Mouse (Mus musculus) ZHBTc4 (cell line): ENCODE measurements around the gene Zcchc8.
"Not testable (repeated sequence)": the region's sequence is repeated elsewhere in the genome, so short reads cannot be mapped to it uniquely, and the experiment has no call there.

Experiments
- DNase-seq: peaks from one replicate; pipeline ENCODE4 v3.0.0-alpha.2; 2011; ENCODE audit warnings: low read depth, low spot score

The Zcchc8 gene

GRCm38 (mm10) chr5:123720328-123721311 is at the start of gene Zcchc8:
Zcchc8 (minus strand) TSS chr5:123721100.
- peak; percentile 98 for DNase-seq

GRCm38 (mm10) chr5:123766455-123766854 is 45.6 kb upstream of the Zcchc8 start:
- not testable (repeated sequence) for DNase-seq

- no peak for DNase-seq
Observed at GRCm38 (mm10) chr5:123765506-123765905, 44.6 kb upstream of the Zcchc8 start.

DNA sequence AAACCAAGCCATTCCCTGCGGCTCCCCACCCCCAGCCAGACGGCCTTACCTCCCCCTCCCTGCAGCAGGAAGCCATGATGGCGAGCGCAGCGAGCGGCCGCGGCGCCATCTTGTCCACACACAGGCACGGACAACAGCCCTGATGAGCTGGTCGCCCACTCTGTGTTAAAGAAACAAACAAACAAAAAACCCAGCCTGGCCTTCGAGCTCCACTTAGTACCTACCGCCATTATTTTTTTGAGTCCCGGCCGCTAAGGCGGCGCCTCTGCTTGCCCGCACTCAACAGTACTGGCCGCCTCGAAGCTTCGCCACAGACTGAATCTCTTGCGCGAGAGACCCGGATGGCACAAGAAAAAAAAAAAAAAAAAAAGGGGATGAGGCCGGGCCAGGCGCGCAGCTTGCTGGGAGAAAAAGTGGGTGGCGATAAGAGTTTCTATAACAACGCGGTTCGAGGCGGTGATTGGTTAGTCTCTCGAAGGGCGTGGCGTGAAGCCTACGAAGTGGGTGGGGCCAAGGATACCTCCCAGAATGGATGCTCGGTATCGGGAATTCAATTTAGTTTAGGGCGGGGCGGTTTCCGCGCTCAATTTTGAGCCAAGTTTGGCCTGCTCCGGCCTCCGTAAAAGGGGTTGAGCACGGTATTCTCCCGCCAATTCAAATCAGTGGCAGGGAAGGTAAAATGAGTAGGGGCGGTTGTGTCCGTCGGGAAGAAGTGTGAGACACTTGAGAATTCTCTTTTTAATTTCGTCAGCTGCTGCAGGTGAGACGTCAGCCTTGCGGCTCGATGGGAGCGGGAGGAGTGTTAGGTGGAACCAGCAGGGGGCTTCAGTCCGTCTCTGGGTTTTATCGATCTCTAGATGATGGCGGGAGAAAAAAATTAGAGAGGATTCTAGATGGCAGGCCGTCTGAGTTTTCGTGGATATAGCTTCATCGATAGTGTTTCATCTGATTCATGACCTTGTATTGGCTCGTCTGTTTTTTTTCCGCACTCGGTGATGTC is 28.5 kb upstream of the Zcchc8 start, which contains the start of the genes Rsrc2 and Kntc1:
Gene Rsrc2 (minus strand): TSS at position 350 of the 1,000 bp plus-strand sequence.
Gene Kntc1 (plus strand): TSS at position 652 of the 1,000 bp plus-strand sequence.
- DNase-seq = peak; percentile 99

GRCm38 (mm10) chr5:123748339-123749064 is 27.6 kb upstream of the Zcchc8 start:
- DNase-seq = peak; percentile 23

- no peak for DNase-seq
Observed at GRCm38 (mm10) chr5:123747604-123748003, 26.7 kb upstream of the Zcchc8 start.

DNA sequence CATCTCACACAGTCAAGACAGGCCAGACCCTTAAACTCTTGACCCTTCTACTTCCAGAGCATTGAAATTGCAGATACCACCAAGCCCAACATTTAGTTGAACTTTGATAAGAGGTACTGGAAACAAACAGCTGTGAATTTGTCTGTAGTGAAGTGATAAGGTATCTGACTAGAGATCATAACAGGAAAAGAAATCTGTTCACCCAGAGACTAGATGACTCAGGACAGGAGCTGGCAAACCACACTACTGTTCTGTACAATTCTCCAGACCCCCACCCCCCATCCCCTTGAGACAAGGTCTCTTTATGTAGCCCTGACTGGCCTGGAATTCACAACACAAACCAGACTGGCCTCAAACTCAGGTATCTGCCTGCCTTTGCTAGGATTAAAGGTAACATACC is 25.4 kb upstream of the Zcchc8 start:
- DNase-seq = peak; percentile 30

GRCm38 (mm10) chr5:123744358-123744757 is 23.5 kb upstream of the Zcchc8 start:
- DNase-seq = no peak

GRCm38 (mm10) chr5:123730981-123731380 is 10.1 kb upstream of the Zcchc8 start:
- DNase-seq = no peak

DNA sequence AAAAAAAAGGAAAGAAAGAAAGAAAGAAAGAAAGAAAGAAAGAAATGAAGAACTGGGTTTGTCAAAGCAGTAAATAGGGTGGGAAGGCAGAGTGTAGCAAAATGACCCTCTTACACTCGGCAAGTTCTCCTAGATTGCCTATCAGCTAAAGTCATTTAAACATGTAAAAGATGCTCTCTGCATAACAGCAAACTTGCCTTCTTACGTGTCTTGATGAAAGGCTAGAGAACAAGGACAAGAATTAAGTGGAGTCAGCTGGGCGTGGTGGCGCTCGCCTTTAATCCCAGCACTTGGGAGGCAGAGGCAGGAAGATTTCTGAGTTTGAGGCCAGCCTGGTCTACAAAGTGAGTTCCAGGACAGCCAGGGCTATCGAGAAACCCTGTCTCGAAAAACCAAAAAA is 2.9 kb upstream of the Zcchc8 start:
- DNase-seq = peak; percentile 72

GRCm38 (mm10) chr5:123714622-123715021 is 6.3 kb downstream of the Zcchc8 start:
- DNase-seq = no peak

DNA sequence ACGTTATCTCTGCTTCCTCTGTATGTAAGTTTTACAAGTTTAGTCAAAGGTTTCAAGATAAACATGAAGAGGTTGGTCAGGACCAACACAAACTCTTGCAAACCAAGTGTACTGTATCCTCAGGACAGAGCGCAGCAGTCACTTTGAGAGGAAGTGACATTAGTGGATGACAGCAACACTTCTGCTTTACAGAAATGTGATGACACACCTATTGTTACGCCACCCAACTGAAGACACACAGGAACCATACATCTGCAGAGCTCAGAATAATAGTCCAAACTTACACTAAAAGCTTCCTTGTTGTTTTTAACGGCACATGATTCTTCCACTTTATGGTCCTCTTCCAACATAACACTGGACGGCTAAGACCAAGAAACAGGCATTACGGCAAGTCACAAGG is 7.1 kb downstream of the Zcchc8 start:
- DNase-seq = no peak

DNA sequence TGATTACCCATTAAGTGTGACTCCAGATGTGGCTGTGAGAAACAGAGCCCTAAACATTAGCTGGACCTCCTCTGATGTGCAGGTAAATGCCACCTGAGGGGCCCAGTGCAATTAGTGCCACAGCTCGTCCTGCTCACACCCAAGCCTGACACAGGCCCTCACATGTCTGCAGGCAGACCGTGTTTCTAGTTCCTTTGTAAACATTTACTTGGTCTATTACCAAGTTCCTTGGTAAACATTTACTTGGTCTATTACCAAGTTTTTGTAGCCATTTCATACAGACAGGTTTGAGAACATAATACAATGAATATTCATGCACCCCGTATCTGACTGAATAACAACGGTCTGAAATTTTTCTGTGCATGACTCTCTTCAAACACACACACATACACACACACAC is 11.3 kb downstream of the Zcchc8 start:
- no peak for DNase-seq

DNA sequence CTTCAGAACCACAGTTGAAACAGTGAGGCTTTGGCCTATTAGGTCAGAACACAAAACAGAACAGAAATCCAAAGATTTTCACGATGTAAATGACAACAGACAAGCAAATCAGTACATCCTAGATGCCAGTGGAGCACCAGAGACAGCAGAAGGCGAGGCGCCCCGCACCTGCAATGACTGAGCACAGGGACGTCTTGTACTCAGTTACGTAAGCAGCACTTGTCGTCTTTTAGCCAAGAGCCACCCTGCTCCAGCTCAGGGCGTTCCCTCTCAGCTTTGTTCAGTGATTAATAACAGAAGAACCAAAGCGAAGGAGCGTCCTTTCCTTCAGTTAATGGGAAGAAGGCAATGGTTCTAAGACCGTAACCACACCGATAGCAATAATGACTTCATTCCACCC is 12.3 kb downstream of the Zcchc8 start:
- DNase-seq = no peak

DNA sequence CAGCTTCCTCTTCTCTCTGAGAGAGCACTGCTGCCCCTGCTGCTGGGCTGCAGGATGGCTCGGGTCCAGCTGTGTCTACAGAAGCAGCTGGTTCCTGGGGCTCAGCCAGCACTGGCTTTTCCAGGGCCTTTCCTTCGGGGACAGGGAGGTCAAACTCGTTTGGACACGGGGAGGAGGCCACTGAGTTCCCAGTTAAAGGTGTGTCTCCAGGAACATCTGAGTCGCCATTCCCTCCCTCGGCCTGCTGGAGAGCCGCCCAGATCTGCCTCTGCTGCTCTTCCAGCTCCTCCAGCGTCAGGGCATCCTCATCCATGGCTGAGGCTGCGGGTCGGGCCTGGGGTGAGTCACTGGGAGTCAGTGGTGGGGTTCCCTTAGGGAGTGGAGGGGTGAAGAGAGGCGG is 20.3 kb downstream of the Zcchc8 start:
- no peak for DNase-seq

GRCm38 (mm10) chr5:123699198-123699597 is 21.7 kb downstream of the Zcchc8 start:
- DNase-seq = peak; percentile 86

DNA sequence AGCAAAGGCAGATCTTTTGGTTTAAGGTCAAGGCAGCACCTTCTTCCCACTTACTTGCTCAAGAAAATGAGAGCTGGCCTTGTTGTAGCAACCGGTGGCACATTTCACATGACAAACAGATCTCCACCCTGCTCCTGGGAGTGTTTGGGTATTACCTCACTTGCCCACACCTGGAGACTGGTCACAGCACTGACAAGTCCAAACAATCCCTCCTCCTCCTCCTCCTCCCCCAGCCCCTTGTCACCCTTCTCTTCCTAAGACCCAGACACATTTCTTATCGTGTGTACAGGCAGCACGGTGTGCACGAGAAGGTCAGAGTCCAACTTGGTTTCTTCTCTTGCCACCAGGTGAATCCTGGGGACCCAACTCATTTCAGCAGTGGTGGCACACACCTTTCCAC is 23.9 kb downstream of the Zcchc8 start:
- DNase-seq = no peak

GRCm38 (mm10) chr5:123696244-123696643 is 24.7 kb downstream of the Zcchc8 start:
- DNase-seq = no peak

DNA sequence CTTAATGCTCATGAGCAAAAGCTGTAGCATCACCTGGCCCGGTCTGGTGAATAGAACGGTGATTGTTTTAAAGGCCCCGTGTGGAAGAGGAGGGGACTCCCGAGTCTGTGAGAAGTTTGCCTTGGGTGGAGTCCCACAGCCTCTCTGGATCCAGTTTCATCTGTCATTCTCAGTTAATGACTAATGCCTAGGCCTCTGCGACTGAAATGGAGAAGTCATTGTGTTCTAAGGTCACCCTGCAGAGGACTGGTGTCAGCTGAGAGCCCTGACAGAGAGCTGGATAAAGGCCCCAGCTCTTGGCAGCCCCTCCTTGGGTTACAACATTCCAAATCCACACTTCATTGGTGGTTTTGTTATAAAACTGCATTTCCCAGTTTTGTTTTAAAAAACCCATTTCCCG is 26.4 kb downstream of the Zcchc8 start:
- peak; percentile 71 for DNase-seq

- peak; percentile 69 for DNase-seq
Observed at GRCm38 (mm10) chr5:123684221-123685144, 36.4 kb downstream of the Zcchc8 start, which contains the start of gene Clip1. Clip1 (minus strand) TSS chr5:123684618.
